Mouse (Mus musculus) frontal cortex, postnatal 36 days (tissue): ENCODE data around the gene Lrrk2.
A peak's percentile ranks its signal among the peaks of the same experiment; 100 is the strongest.
"Not testable (repeated sequence)": the region's sequence is repeated elsewhere in the genome, so short reads cannot be mapped to it uniquely, and the experiment has no call there.

Experiments
- DNase-seq, 2 experiments: peaks; one replicate each; pipeline ENCODE4 v3.0.0; 2022; ENCODE audit warnings: low spot score in 2 of 2

The Lrrk2 gene

DNA sequence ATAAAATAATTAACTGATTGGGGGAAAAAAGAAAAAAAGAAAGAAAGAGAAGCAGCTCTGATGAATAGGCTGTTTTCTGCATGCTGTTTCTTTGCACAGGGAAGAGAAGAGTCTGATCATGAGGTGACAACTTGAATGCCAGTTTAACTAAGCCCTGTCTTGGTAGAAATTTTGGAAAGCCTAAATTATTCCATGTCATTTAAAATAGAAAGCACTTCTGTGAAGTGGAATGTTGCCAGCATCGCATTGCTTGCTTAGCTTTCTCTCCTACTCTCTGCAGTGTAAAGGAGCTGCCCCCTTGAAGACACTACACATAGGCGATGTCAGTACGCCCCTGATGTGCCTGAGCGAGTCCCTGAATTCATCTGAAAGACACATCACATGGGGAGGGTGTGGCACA, 133.5 kb downstream of the Lrrk2 start:
- DNase-seq: peak; percentile 9 to 52

DNA sequence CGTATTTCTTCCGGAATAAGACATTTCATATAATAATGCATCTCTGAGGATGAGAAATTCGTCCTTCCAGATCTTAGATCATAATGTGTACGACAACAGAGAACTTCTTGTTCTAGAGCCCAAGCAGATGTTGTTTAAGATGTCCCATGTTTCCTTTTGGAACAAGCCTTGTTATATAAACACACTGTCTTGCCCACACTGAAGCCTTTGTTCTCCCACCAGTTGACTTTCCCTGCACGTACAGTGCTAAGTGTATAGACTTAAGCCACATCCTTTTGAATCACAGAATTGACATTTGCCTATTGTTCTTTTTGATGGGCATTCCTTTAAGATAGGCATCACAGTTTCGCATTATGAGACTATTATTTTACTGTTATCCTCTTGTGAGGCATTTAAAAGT, 162.3 kb downstream of the Lrrk2 start:
- DNase-seq: no peak

- no peak for DNase-seq
These were observed 165.0 kb downstream of the Lrrk2 start, which contains the start of gene Smgc for GRCm38 (mm10) chr15:91837965-91838364. Smgc (plus strand) TSS chr15:91838265.

DNA sequence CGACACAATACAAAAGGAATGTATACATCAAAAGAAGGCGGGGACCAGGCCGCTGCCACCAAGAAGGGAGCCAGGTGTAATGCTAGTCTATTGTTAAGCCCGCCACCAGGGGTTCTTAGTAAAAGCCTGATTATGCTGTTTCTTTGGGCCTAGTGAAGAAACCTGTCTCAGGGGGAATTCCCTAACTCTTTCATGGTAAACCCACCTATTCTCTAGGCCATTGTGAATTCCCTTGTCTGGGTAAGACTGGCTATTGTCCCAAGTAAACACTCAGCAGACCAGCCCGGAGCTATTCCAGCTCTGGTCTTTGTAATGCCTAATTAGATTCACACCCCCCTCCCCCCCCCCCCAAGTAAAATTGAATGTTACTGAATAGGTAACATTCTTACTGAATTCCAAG, 191.2 kb downstream of the Lrrk2 start:
- not testable (repeated sequence) for DNase-seq
